Mouse (Mus musculus) kidney, postnatal 0 days (tissue): ENCODE results near the gene Ccdc162. TPM values are rescaled to one million over a fixed set of nuclear protein-coding genes. Genes with fewer than 3 reads are reported as not detected.
A peak's percentile ranks its signal among the peaks of the same experiment; 100 is the strongest.

Experiments used
- ATAC-seq: fragments of 200-750 bp; cut with Nextera tagmentation; replicated peaks from 2 replicates; pipeline ENCODE4 v1.8.0; 2017; ENCODE audit warnings: low read depth, moderate number of reproducible peaks, moderate TSS enrichment, moderate library complexity; ENCODE audit not compliant: low FRiP score
- DNase-seq: peaks from one replicate; pipeline ENCODE4 v3.0.0-alpha.2; 2016; ENCODE audit warnings: low spot score
- H3K27ac ChIP-seq: fragments of 300-500 bp; sonication (generic); 2 replicates; pipeline ENCODE4 v1.5.1; 2014; ENCODE audit warnings: mild to moderate bottlenecking
- H3K27me3 ChIP-seq: fragments of 300-500 bp; sonication (generic); 2 replicates; pipeline ENCODE4 v1.6.1; 2014; ENCODE audit warnings: low read length, mixed read lengths; ENCODE audit not compliant: insufficient read depth
- H3K36me3 ChIP-seq: fragments of 300-500 bp; sonication (generic); 2 replicates; pipeline ENCODE4 v1.6.1; 2014; ENCODE audit warnings: low read length, mixed read lengths; ENCODE audit not compliant: insufficient read depth
- H3K4me1 ChIP-seq: fragments of 300-500 bp; sonication (generic); replicated peaks from 2 replicates; pipeline ENCODE4 v1.6.1; 2014; ENCODE audit warnings: antibody characterized with exemption, low read length, mixed read lengths; ENCODE audit not compliant: insufficient read depth
- H3K4me2 ChIP-seq: fragments of 300-500 bp; sonication (generic); 2 replicates; pipeline ENCODE4 v1.6.1; 2014; ENCODE audit warnings: mild to moderate bottlenecking, low read length, moderate library complexity, mixed read lengths
- H3K4me3 ChIP-seq: fragments of 300-500 bp; sonication (generic); replicated peaks from 2 replicates; pipeline ENCODE4 v1.5.1; 2014; ENCODE audit warnings: low read depth, low read length
- H3K9ac ChIP-seq: fragments of 300-500 bp; sonication (generic); 2 replicates; pipeline ENCODE4 v1.6.1; 2014; ENCODE audit warnings: low read depth, low read length
- H3K9me3 ChIP-seq: fragments of 300-500 bp; sonication (generic); replicated peaks from 2 replicates; pipeline ENCODE4 v1.6.1; 2016; ENCODE audit warnings: low read length, inconsistent platforms, mixed read lengths
- CTCF ChIP-seq: IDR thresholded peaks from 2 replicates; pipeline ENCODE4 v1.5.1; 2016; ENCODE audit warnings: antibody characterized with exemption, low read depth, mild to moderate bottlenecking, moderate library complexity
- WGBS: fragments of 180-500 bp; shearing (Covaris S2); extraction: QIAGEN DNeasy Blood & Tissue Kit; methylation state at CpG from one replicate; pipeline ENCODE4 v1.1.7; 2014; 5-methylcytosine and 5-hydroxymethylcytosine counted together
- polyA plus RNA-seq: library from polyadenylated mRNA; unstranded; fragments of >200 nt; fragmentation: Nextera tagmentation; extraction: Ambion mirVana; gene quantifications from 2 replicates; pipeline ENCODE4 v1.2.1, GENCODE M21; 2015

Ccdc162 gene
- polyA plus RNA-seq, 1 experiment from 2014 or later, result 1.0 TPM

- no peaks in the 10 kb centered on the region for H3K27me3 ChIP-seq
- H3K4me1 ChIP-seq, result no peaks in the 10 kb centered on the region
- DNase-seq (no peak), ATAC-seq (no peak)
- no peak for TF ChIP-seq CTCF
- WGBS, result 96% methylated on average over 3 of the region's 3 CpGs
- H3K4me2 ChIP-seq, result no peak overlapping the region
- no peak overlapping the region for H3K9ac ChIP-seq
- H3K27ac ChIP-seq, result no peak overlapping the region
- no peak overlapping the region for H3K4me3 ChIP-seq
- no peaks in the 10 kb centered on the region for H3K9me3 ChIP-seq
- H3K36me3 ChIP-seq, result no peaks in the 10 kb centered on the region
Observed at GRCm38 (mm10) chr10:41733214-41733613, 16.8 kb upstream of the Ccdc162 start.

DNA sequence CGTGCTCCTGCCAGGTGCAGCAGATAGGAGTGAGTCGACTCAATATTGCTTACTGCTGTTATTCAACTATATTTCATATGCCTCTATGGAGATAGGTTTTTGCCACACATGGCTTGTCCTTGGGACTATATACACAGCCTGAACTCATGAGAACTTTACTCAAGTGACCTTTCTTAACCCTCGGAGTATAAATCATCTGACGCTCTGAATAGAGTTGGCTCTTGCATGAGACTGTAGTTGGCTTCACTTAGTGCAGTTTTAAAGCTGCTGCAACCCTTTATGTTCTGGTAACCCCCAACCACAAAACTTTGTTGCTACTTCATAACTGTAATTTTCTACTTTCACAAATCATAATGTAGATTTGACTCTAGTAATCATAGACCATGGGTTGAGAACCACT, 15.5 kb upstream of the Ccdc162 start:
- peak; percentile 54 for DNase-seq
- Histone ChIP-seq H3K9ac (no peak overlapping the region), H3K27ac (no peak overlapping the region)

DNA sequence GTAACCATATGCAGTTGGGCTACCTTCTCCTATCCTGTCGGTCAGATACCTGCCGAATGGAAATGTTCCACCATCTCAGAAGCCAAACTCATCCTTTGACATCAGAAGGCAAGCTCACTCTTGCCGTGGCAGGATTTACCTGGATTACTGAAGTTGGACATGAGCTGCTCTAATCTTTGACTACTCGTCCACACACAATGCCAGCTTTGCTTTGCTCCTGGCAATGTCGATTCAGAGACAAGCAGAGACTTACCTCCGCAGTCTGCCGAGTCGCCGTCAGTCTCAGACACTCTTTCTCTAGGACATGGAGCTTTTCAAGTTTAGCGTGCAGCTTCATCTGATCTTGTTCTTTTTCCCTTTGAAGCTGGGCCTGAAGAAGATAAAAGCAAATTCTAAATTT, 14.3 kb upstream of the Ccdc162 start:
- 91% methylated on average over 10 of the region's 10 CpGs for WGBS
- no peak for ATAC-seq

More for the DNA sequence above, 15.5 kb upstream of the Ccdc162 start:
- H3K27me3 ChIP-seq, result no peaks in the 10 kb centered on the region
- no peak for TF ChIP-seq CTCF
- no peak overlapping the region for H3K4me3 ChIP-seq
- ATAC-seq, result no peak
- H3K36me3 ChIP-seq, result no peaks in the 10 kb centered on the region
- no peak overlapping the region for H3K4me2 ChIP-seq
- 64% methylated on average over 4 of the region's 4 CpGs for WGBS
- no peaks in the 10 kb centered on the region for H3K4me1 ChIP-seq
- H3K9me3 ChIP-seq, result no peaks in the 10 kb centered on the region

GRCm38 (mm10) chr10:41726215-41726614, 9.8 kb upstream of the Ccdc162 start:
- Histone ChIP-seq H3K36me3 (no peaks in the 10 kb centered on the region), H3K4me1 (no peaks in the 10 kb centered on the region), H3K9me3 (no peaks in the 10 kb centered on the region), H3K9ac (no peak overlapping the region), H3K4me2 (no peak overlapping the region), H3K27ac (no peak overlapping the region), H3K27me3 (no peaks in the 10 kb centered on the region), H3K4me3 (no peak overlapping the region)
- ATAC-seq (no peak), DNase-seq (no peak)
- WGBS, result 87% methylated on average over 9 of the region's 9 CpGs
- TF ChIP-seq CTCF, result no peak

More for the DNA sequence above, 14.3 kb upstream of the Ccdc162 start:
- no peaks in the 10 kb centered on the region for H3K27me3 ChIP-seq
- H3K4me3 ChIP-seq, result no peak overlapping the region
- no peaks in the 10 kb centered on the region for H3K36me3 ChIP-seq
- no peaks in the 10 kb centered on the region for H3K4me1 ChIP-seq
- H3K9ac ChIP-seq, result no peak overlapping the region
- DNase-seq, result no peak
- no peak overlapping the region for H3K4me2 ChIP-seq
- H3K27ac ChIP-seq, result no peak overlapping the region
- TF ChIP-seq CTCF, result no peak
- no peaks in the 10 kb centered on the region for H3K9me3 ChIP-seq

GRCm38 (mm10) chr10:41719587-41719986, 3.2 kb upstream of the Ccdc162 start:
- H3K4me3 ChIP-seq, result no peak overlapping the region
- H3K27ac ChIP-seq, result no peak overlapping the region
- H3K27me3 ChIP-seq, result no peaks in the 10 kb centered on the region
- no peak for ATAC-seq
- no peaks in the 10 kb centered on the region for H3K4me1 ChIP-seq
- H3K4me2 ChIP-seq, result no peak overlapping the region
- no peak for DNase-seq
- H3K9me3 ChIP-seq, result no peaks in the 10 kb centered on the region
- WGBS, result 74% methylated on average over 9 of the region's 9 CpGs
- no peaks in the 10 kb centered on the region for H3K36me3 ChIP-seq
- TF ChIP-seq CTCF, result no peak
- no peak overlapping the region for H3K9ac ChIP-seq

- Histone ChIP-seq H3K4me3 (no peak overlapping the region), H3K9ac (no peak overlapping the region), H3K36me3 (no peaks in the 10 kb centered on the region), H3K4me1 (no peaks in the 10 kb centered on the region), H3K27me3 (no peaks in the 10 kb centered on the region), H3K4me2 (no peak overlapping the region), H3K9me3 (no peaks in the 10 kb centered on the region), H3K27ac (no peak overlapping the region)
- 83% methylated on average over 14 of the region's 14 CpGs for WGBS
- ATAC-seq (no peak), DNase-seq (no peak)
- no peak for TF ChIP-seq CTCF
Observed at GRCm38 (mm10) chr10:41715557-41715956, 877 bp downstream of the Ccdc162 start.

DNA sequence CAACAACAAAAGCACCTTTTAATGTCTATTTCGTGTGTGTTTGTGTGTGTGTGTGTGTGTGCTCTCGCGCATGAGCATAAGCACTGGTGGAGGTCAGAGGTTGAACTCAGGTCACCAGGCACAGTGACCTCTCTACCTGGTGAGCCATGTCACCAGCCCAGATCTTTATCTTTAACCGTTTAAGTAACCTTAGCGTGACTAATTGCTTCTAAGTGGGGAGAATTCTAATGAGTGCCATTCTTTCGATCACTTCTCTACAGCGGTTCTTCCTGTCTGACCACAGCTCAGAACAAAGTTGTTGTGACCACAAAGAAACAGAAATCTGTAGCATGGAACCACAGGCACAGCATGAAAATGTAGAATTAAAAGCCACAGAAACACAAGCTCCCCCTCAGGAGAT, 5.0 kb downstream of the Ccdc162 start:
- H3K9me3 ChIP-seq, result no peaks in the 10 kb centered on the region
- no peak overlapping the region for H3K9ac ChIP-seq
- no peaks in the 10 kb centered on the region for H3K4me1 ChIP-seq
- no peaks in the 10 kb centered on the region for H3K36me3 ChIP-seq
- no peak overlapping the region for H3K4me2 ChIP-seq
- no peak overlapping the region for H3K4me3 ChIP-seq
- 45% methylated on average over 7 of the region's 7 CpGs for WGBS
- TF ChIP-seq CTCF, result no peak
- H3K27ac ChIP-seq, result no peak overlapping the region
- H3K27me3 ChIP-seq, result no peaks in the 10 kb centered on the region
- no peak for ATAC-seq
- no peak for DNase-seq
